Mouse (Mus musculus) MEL (cell line): Measurements from ENCODE around the gene Hoxb9. TPM values are rescaled to one million over a fixed set of nuclear protein-coding genes. Genes with fewer than 3 reads are reported as not detected.
A peak's percentile ranks its signal among the peaks of the same experiment; 100 is the strongest.

Experiments
- DNase-seq: peaks from one replicate; pipeline ENCODE4 v3.0.0; 2011; ENCODE audit warnings: low read depth, low spot score
- H3K27ac ChIP-seq: 2 replicates; pipeline ENCODE4 v1.5.1; 2012; ENCODE audit warnings: low read depth, mild to moderate bottlenecking, control low read depth, low read length, moderate library complexity; ENCODE audit not compliant: control insufficient read depth
- H3K27me3 ChIP-seq, 2 experiments: fragments of 150-350 bp in 1 of 2; sonication (generic) in 1 of 2; 2 replicates each; pipeline ENCODE4 v1.6.1; 2012; ENCODE audit warnings: low read length in 2 of 2, mild to moderate bottlenecking in 2 of 2, improper control_type of control experiment in 1 of 2, moderate library complexity in 1 of 2; ENCODE audit not compliant: insufficient read depth in 2 of 2, control insufficient read depth in 1 of 2
- H3K36me3 ChIP-seq, 2 experiments: 2 replicates each; pipeline ENCODE4 v1.6.1; 2012 to 2014; ENCODE audit warnings: low read length in 2 of 2, improper control_type of control experiment in 1 of 2, inconsistent platforms in 1 of 2, mild to moderate bottlenecking in 1 of 2; ENCODE audit not compliant: insufficient read depth in 2 of 2, control insufficient read depth in 1 of 2
- H3K4me1 ChIP-seq, 2 experiments: fragments of 150-350 bp in 1 of 2; sonication (generic) in 1 of 2; 2 replicates each; pipeline ENCODE4 v1.6.1; 2012; ENCODE audit warnings: low read length in 2 of 2, improper control_type of control experiment in 1 of 2, mild to moderate bottlenecking in 1 of 2; ENCODE audit not compliant: insufficient read depth in 2 of 2, control insufficient read depth in 1 of 2
- H3K4me3 ChIP-seq, 2 experiments: fragments of 150-350 bp in 1 of 2; sonication (generic) in 1 of 2; 2 replicates each; pipeline ENCODE4 v1.5.1; 2012; ENCODE audit warnings: low read depth in 2 of 2, low read length in 2 of 2, mild to moderate bottlenecking in 2 of 2, moderate library complexity in 2 of 2, control low read depth in 1 of 2, improper control_type of control experiment in 1 of 2; ENCODE audit not compliant: control insufficient read depth in 1 of 2, insufficient read depth in 1 of 2
- H3K79me2 ChIP-seq: 2 replicates; pipeline ENCODE4 v1.6.1; 2012; ENCODE audit warnings: mild to moderate bottlenecking, low read length, moderate library complexity; ENCODE audit not compliant: control insufficient read depth, poor library complexity, insufficient read depth
- H3K9ac ChIP-seq: 2 replicates; pipeline ENCODE4 v1.6.1; 2012; ENCODE audit warnings: low read depth, mild to moderate bottlenecking, control low read depth, low read length, moderate library complexity; ENCODE audit not compliant: control insufficient read depth, poor library complexity, severe bottlenecking
- H3K9me3 ChIP-seq: fragments of 150-350 bp; sonication (generic); replicated peaks from 2 replicates; pipeline ENCODE4 v1.6.1; 2012; ENCODE audit warnings: mild to moderate bottlenecking, low read length, improper control_type of control experiment, moderate library complexity; ENCODE audit not compliant: insufficient read depth
- CTCF ChIP-seq, 3 experiments: IDR thresholded peaks in 2 of 3; conservative IDR thresholded peaks in 1 of 3; 2 replicates each; pipeline ENCODE4 v1.5.1; 2011 to 2012; ENCODE audit warnings: low read length in 3 of 3, low read depth in 2 of 3, mild to moderate bottlenecking in 2 of 3, improper control_type of control experiment in 1 of 3, inconsistent platforms in 1 of 3, mixed read lengths in 1 of 3, moderate library complexity in 1 of 3; ENCODE audit not compliant: control insufficient read depth in 1 of 3, insufficient read depth in 1 of 3, poor library complexity in 1 of 3, severe bottlenecking in 1 of 3
- ELF1 ChIP-seq: IDR thresholded peaks from 2 replicates; pipeline ENCODE4 v1.6.1; 2014; ENCODE audit warnings: low read depth, mild to moderate bottlenecking, inconsistent platforms, low read length, improper control_type of control experiment, moderate library complexity
- GABPA ChIP-seq: IDR thresholded peaks from 2 replicates; pipeline ENCODE4 v1.6.1; 2012; ENCODE audit warnings: low read depth, mild to moderate bottlenecking, inconsistent platforms, low read length, improper control_type of control experiment, moderate library complexity
- GATA1 ChIP-seq: IDR thresholded peaks from 2 replicates; pipeline ENCODE4 v1.6.1; 2011; ENCODE audit warnings: low read depth, low read length, improper control_type of control experiment
- HCFC1 ChIP-seq: IDR thresholded peaks from 2 replicates; pipeline ENCODE4 v1.6.1; 2012; ENCODE audit warnings: low read depth, mild to moderate bottlenecking, inconsistent platforms, low read length, improper control_type of control experiment, moderate library complexity
- KAT2A ChIP-seq: conservative IDR thresholded peaks from 2 replicates; pipeline ENCODE4 v1.6.1; 2012; ENCODE audit warnings: low read depth, low read length, improper control_type of control experiment, inconsistent platforms
- MAX ChIP-seq: IDR thresholded peaks from 2 replicates; pipeline ENCODE4 v1.6.1; 2011; ENCODE audit warnings: low read length, improper control_type of control experiment
- MYC ChIP-seq: IDR thresholded peaks from 2 replicates; pipeline ENCODE4 v1.6.1; 2011; ENCODE audit warnings: low read depth, mild to moderate bottlenecking, low read length, improper control_type of control experiment, moderate library complexity
- POLR2AphosphoS2 ChIP-seq: IDR thresholded peaks from 2 replicates; pipeline ENCODE4 v1.6.1; 2011; ENCODE audit warnings: low read length, improper control_type of control experiment
- RAD21 ChIP-seq: IDR thresholded peaks from 2 replicates; pipeline ENCODE4 v1.6.1; 2011; ENCODE audit warnings: mild to moderate bottlenecking, low read depth, low read length, improper control_type of control experiment
- RCOR1 ChIP-seq: IDR thresholded peaks from 2 replicates; pipeline ENCODE4 v1.6.1; 2012; ENCODE audit warnings: low read depth, mild to moderate bottlenecking, inconsistent platforms, low read length, improper control_type of control experiment
- SMC3 ChIP-seq: IDR thresholded peaks from 2 replicates; pipeline ENCODE4 v1.6.1; 2011; ENCODE audit warnings: low read depth, low read length, improper control_type of control experiment
- TAL1 ChIP-seq: IDR thresholded peaks from 2 replicates; pipeline ENCODE4 v1.6.1; 2012; ENCODE audit warnings: mild to moderate bottlenecking, inconsistent platforms, low read length, moderate library complexity, mixed read lengths
- USF1 ChIP-seq: IDR thresholded peaks from 2 replicates; pipeline ENCODE4 v1.6.1; 2014; ENCODE audit warnings: low read depth, mild to moderate bottlenecking, inconsistent platforms, low read length, improper control_type of control experiment, moderate library complexity
- ZNF384 ChIP-seq: IDR thresholded peaks from 2 replicates; pipeline ENCODE4 v1.6.1; 2012; ENCODE audit warnings: low read depth, mild to moderate bottlenecking, inconsistent platforms, low read length, improper control_type of control experiment
- polyA plus RNA-seq, 2 experiments: library from polyadenylated mRNA; stranded (reverse) in 1 of 2; unstranded in 1 of 2; fragments of >175 nt in 1 of 2; fragments of >200 nt in 1 of 2; gene quantifications; 2 replicates each; pipeline versions ENCODE4 v1.2.1 to v1.2.4; 2012; ENCODE audit warnings: low replicate concordance in 2 of 2, low read depth in 1 of 2; ENCODE audit not compliant: insufficient read length in 2 of 2, insufficient read depth in 1 of 2, missing spikeins in 1 of 2
- total RNA-seq: library from RNA; depleted of rRNA; stranded (reverse); fragments of 300-350 nt; gene quantifications from 2 replicates; pipeline ENCODE4 v1.2.3, GENCODE M21; 2012

Gene Hoxb9
- total and polyA plus RNA-seq, 3 experiments: not detected

GRCm38 (mm10) chr11:96261323-96261890, 9.8 kb upstream of the Hoxb9 start:
- no peaks in the 10 kb centered on the region for H3K9me3 ChIP-seq
- H3K4me1 ChIP-seq: no peaks in the 10 kb centered on the region
- no peak overlapping the region for H3K4me3 ChIP-seq
- no peak overlapping the region for H3K27ac ChIP-seq
- peak; percentile 71 to 95 (median 72) for TF ChIP-seq CTCF (IDR thresholded peaks at IDR 0.05 in 2 of 3, conservative IDR thresholded peaks at IDR 0.05 in 1 of 3; ENCODE audit: control insufficient read depth in 1 of 3, insufficient read depth in 1 of 3, low read depth in 2 of 3, low read length in 3 of 3, poor library complexity in 1 of 3, severe bottlenecking in 1 of 3)
- peak; percentile 46 for TF ChIP-seq SMC3
- TF ChIP-seq GABPA: no peak
- TF ChIP-seq HCFC1: no peak
- TF ChIP-seq RAD21: peak; percentile 14
- H3K79me2 ChIP-seq: no peaks in the 10 kb centered on the region
- no peak overlapping the region for H3K9ac ChIP-seq
- no peaks in the 10 kb centered on the region for H3K36me3 ChIP-seq
- H3K27me3 ChIP-seq: peaks cover 12% of the 10 kb centered on the region in 2 experiments
- DNase-seq: peak; percentile 55

GRCm38 (mm10) chr11:96262262-96262830, 8.9 kb upstream of the Hoxb9 start:
- H3K36me3 ChIP-seq: no peaks in the 10 kb centered on the region
- H3K79me2 ChIP-seq: no peaks in the 10 kb centered on the region
- H3K27me3 ChIP-seq: peaks cover 14 to 15% of the 10 kb centered on the region in 2 experiments
- H3K9ac ChIP-seq: no peak overlapping the region
- H3K4me3 ChIP-seq: no peak overlapping the region
- H3K4me1 ChIP-seq: no peaks in the 10 kb centered on the region
- no peaks in the 10 kb centered on the region for H3K9me3 ChIP-seq
- DNase-seq: no peak
- H3K27ac ChIP-seq: no peak overlapping the region
- TF ChIP-seq ELF1 (no peak), GATA1 (no peak), MAX (no peak), USF1 (no peak), TAL1 (no peak), RCOR1 (no peak), SMC3 (no peak), ZNF384 (no peak), KAT2A (no peak), POLR2AphosphoS2 (no peak), MYC (no peak)
